Mouse (Mus musculus) heart, postnatal 0 days (tissue): ENCODE measurements around the gene Nfib.

Experiments
- CTCF ChIP-seq: IDR thresholded peaks from 2 replicates; pipeline ENCODE4 v1.5.1; 2016; ENCODE audit warnings: antibody characterized with exemption, control low read depth, low read depth
- EP300 ChIP-seq: IDR thresholded peaks from 2 replicates; pipeline ENCODE4 v1.6.1; 2016; ENCODE audit warnings: antibody characterized with exemption, low read depth

DNA sequence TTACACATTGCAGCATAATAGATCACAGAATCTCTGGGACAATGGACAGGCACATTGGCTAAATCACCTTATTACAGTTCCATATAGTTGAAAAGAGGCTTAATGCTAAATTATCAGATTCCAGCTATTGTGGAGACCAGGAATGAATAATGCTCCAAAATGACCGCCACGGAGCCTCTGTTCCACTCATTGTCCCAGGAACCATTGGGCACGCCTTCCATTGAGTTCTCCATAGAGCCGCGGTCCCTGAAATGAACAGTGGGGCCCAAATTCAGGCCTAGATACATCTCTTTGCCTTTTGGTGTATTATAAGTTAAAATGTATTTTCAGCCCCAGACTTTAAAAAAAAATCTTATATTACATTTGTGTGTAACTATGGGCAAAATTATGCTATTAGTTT, 120.5 kb downstream of the Nfib start:
- no peak for TF ChIP-seq CTCF
- TF ChIP-seq EP300, result no peak
